Mouse (Mus musculus) MEL (cell line): ENCODE data around the gene Piezo1. TPM values are rescaled to one million over a fixed set of nuclear protein-coding genes. Genes with fewer than 3 reads are reported as not detected.

ENCODE experiments used
- DNase-seq: peaks from one replicate; pipeline ENCODE4 v3.0.0; 2011; ENCODE audit warnings: low read depth, low spot score
- H3K27ac ChIP-seq: 2 replicates; pipeline ENCODE4 v1.5.1; 2012; ENCODE audit warnings: low read depth, mild to moderate bottlenecking, control low read depth, low read length, moderate library complexity; ENCODE audit not compliant: control insufficient read depth
- H3K27me3 ChIP-seq, 2 experiments: fragments of 150-350 bp in 1 of 2; sonication (generic) in 1 of 2; 2 replicates each; pipeline ENCODE4 v1.6.1; 2012; ENCODE audit warnings: low read length in 2 of 2, mild to moderate bottlenecking in 2 of 2, improper control_type of control experiment in 1 of 2, moderate library complexity in 1 of 2; ENCODE audit not compliant: insufficient read depth in 2 of 2, control insufficient read depth in 1 of 2
- H3K36me3 ChIP-seq, 2 experiments: 2 replicates each; pipeline ENCODE4 v1.6.1; 2012 to 2014; ENCODE audit warnings: low read length in 2 of 2, improper control_type of control experiment in 1 of 2, inconsistent platforms in 1 of 2, mild to moderate bottlenecking in 1 of 2; ENCODE audit not compliant: insufficient read depth in 2 of 2, control insufficient read depth in 1 of 2
- H3K4me1 ChIP-seq, 2 experiments: fragments of 150-350 bp in 1 of 2; sonication (generic) in 1 of 2; 2 replicates each; pipeline ENCODE4 v1.6.1; 2012; ENCODE audit warnings: low read length in 2 of 2, improper control_type of control experiment in 1 of 2, mild to moderate bottlenecking in 1 of 2; ENCODE audit not compliant: insufficient read depth in 2 of 2, control insufficient read depth in 1 of 2
- H3K4me3 ChIP-seq, 2 experiments: fragments of 150-350 bp in 1 of 2; sonication (generic) in 1 of 2; 2 replicates each; pipeline ENCODE4 v1.5.1; 2012; ENCODE audit warnings: low read depth in 2 of 2, low read length in 2 of 2, mild to moderate bottlenecking in 2 of 2, moderate library complexity in 2 of 2, control low read depth in 1 of 2, improper control_type of control experiment in 1 of 2; ENCODE audit not compliant: control insufficient read depth in 1 of 2, insufficient read depth in 1 of 2
- H3K79me2 ChIP-seq: 2 replicates; pipeline ENCODE4 v1.6.1; 2012; ENCODE audit warnings: mild to moderate bottlenecking, low read length, moderate library complexity; ENCODE audit not compliant: control insufficient read depth, poor library complexity, insufficient read depth
- H3K9ac ChIP-seq: 2 replicates; pipeline ENCODE4 v1.6.1; 2012; ENCODE audit warnings: low read depth, mild to moderate bottlenecking, control low read depth, low read length, moderate library complexity; ENCODE audit not compliant: control insufficient read depth, poor library complexity, severe bottlenecking
- H3K9me3 ChIP-seq: fragments of 150-350 bp; sonication (generic); replicated peaks from 2 replicates; pipeline ENCODE4 v1.6.1; 2012; ENCODE audit warnings: mild to moderate bottlenecking, low read length, improper control_type of control experiment, moderate library complexity; ENCODE audit not compliant: insufficient read depth
- BHLHE40 ChIP-seq: IDR thresholded peaks from 2 replicates; pipeline ENCODE4 v1.6.1; 2012; ENCODE audit warnings: low read depth, mild to moderate bottlenecking, inconsistent platforms, low read length, improper control_type of control experiment, borderline replicate concordance
- CTCF ChIP-seq, 3 experiments: IDR thresholded peaks in 2 of 3; conservative IDR thresholded peaks in 1 of 3; 2 replicates each; pipeline ENCODE4 v1.5.1; 2011 to 2012; ENCODE audit warnings: low read length in 3 of 3, low read depth in 2 of 3, mild to moderate bottlenecking in 2 of 3, improper control_type of control experiment in 1 of 3, inconsistent platforms in 1 of 3, mixed read lengths in 1 of 3, moderate library complexity in 1 of 3; ENCODE audit not compliant: control insufficient read depth in 1 of 3, insufficient read depth in 1 of 3, poor library complexity in 1 of 3, severe bottlenecking in 1 of 3
- EP300 ChIP-seq, 2 experiments: IDR thresholded peaks; 2 replicates each; pipeline ENCODE4 v1.6.1; 2011; ENCODE audit warnings: improper control_type of control experiment in 2 of 2, low read length in 2 of 2, low read depth in 1 of 2, mild to moderate bottlenecking in 1 of 2
- MAX ChIP-seq: IDR thresholded peaks from 2 replicates; pipeline ENCODE4 v1.6.1; 2011; ENCODE audit warnings: low read length, improper control_type of control experiment
- MXI1 ChIP-seq: IDR thresholded peaks from 2 replicates; pipeline ENCODE4 v1.6.1; 2011; ENCODE audit warnings: mild to moderate bottlenecking, low read depth, low read length, improper control_type of control experiment
- NELFE ChIP-seq: IDR thresholded peaks from 2 replicates; pipeline ENCODE4 v1.6.1; 2011; ENCODE audit warnings: low read depth, low read length, improper control_type of control experiment
- POLR2A ChIP-seq, 2 experiments: IDR thresholded peaks; 2 replicates each; pipeline ENCODE4 v1.6.1; 2011 to 2012; ENCODE audit warnings: low read length in 2 of 2, mild to moderate bottlenecking in 2 of 2, control low read depth in 1 of 2, improper control_type of control experiment in 1 of 2, low read depth in 1 of 2, moderate library complexity in 1 of 2; ENCODE audit not compliant: control insufficient read depth in 1 of 2, insufficient read depth in 1 of 2, poor library complexity in 1 of 2
- RAD21 ChIP-seq: IDR thresholded peaks from 2 replicates; pipeline ENCODE4 v1.6.1; 2011; ENCODE audit warnings: mild to moderate bottlenecking, low read depth, low read length, improper control_type of control experiment
- SIN3A ChIP-seq: IDR thresholded peaks from 2 replicates; pipeline ENCODE4 v1.6.1; 2012; ENCODE audit warnings: low read length, improper control_type of control experiment, inconsistent platforms
- SMC3 ChIP-seq: IDR thresholded peaks from 2 replicates; pipeline ENCODE4 v1.6.1; 2011; ENCODE audit warnings: low read depth, low read length, improper control_type of control experiment
- UBTF ChIP-seq: IDR thresholded peaks from 2 replicates; pipeline ENCODE4 v1.6.1; 2012; ENCODE audit warnings: low read depth, mild to moderate bottlenecking, inconsistent platforms, low read length, improper control_type of control experiment, moderate library complexity, borderline replicate concordance; ENCODE audit not compliant: insufficient read depth
- ZMIZ1 ChIP-seq: IDR thresholded peaks from 2 replicates; pipeline ENCODE4 v1.6.1; 2012; ENCODE audit warnings: low read depth, mild to moderate bottlenecking, inconsistent platforms, low read length, improper control_type of control experiment, moderate library complexity
- ZNF384 ChIP-seq: IDR thresholded peaks from 2 replicates; pipeline ENCODE4 v1.6.1; 2012; ENCODE audit warnings: low read depth, mild to moderate bottlenecking, inconsistent platforms, low read length, improper control_type of control experiment
- polyA plus RNA-seq, 2 experiments: library from polyadenylated mRNA; stranded (reverse) in 1 of 2; unstranded in 1 of 2; fragments of >175 nt in 1 of 2; fragments of >200 nt in 1 of 2; gene quantifications; 2 replicates each; pipeline versions ENCODE4 v1.2.1 to v1.2.4; 2012; ENCODE audit warnings: low replicate concordance in 2 of 2, low read depth in 1 of 2; ENCODE audit not compliant: insufficient read length in 2 of 2, insufficient read depth in 1 of 2, missing spikeins in 1 of 2
- total RNA-seq: library from RNA; depleted of rRNA; stranded (reverse); fragments of 300-350 nt; gene quantifications from 2 replicates; pipeline ENCODE4 v1.2.3, GENCODE M21; 2012

The Piezo1 gene
- total and polyA plus RNA-seq, 3 experiments, result 35.1 to 223 (median 144) TPM

GRCm38 (mm10) chr8:122550995-122551264, 199 bp downstream of the Piezo1 start:
- peaks cover 64% of the 10 kb centered on the region for H3K79me2 ChIP-seq
- peak overlapping the region; percentile 77 for H3K27ac ChIP-seq
- H3K4me1 ChIP-seq, result peaks cover 0 to 31% of the 10 kb centered on the region in 2 experiments; a peak in 3 of 4 replicates
- DNase-seq, result no peak
- H3K36me3 ChIP-seq, result peaks cover 0 to 31% of the 10 kb centered on the region in 2 experiments; a peak in 2 of 4 replicates
- H3K9ac ChIP-seq, result peak overlapping the region; percentile 79
- peak overlapping the region; percentile 55 to 58; a peak in 3 of 4 replicates for H3K4me3 ChIP-seq
- no peaks in the 10 kb centered on the region for H3K9me3 ChIP-seq
- TF ChIP-seq RAD21 (no peak), ZMIZ1 (0 out of 2 replicates have a peak, but pooled peaks have one; percentile 32), ZNF384 (no peak), NELFE (peak; percentile 64), MXI1 (peak; percentile 78; the same call in 1 of the 2 replicates), SIN3A (0 out of 2 replicates have a peak, but pooled peaks have one; percentile 14), UBTF (no peak), SMC3 (no peak), MAX (0 out of 2 replicates have a peak, but pooled peaks have one; percentile 50), BHLHE40 (peak; percentile 76; the same call in 1 of the 2 replicates), CTCF (IDR thresholded peaks at IDR 0.05 in 2 of 3, conservative IDR thresholded peaks at IDR 0.05 in 1 of 3; ENCODE audit: control insufficient read depth in 1 of 3, insufficient read depth in 1 of 3, low read depth in 2 of 3, low read length in 3 of 3, poor library complexity in 1 of 3, severe bottlenecking in 1 of 3) (no peak), EP300 (IDR thresholded peaks at IDR 0.05; ENCODE audit: low read depth in 1 of 2, low read length in 2 of 2) (no peak)
- H3K27me3 ChIP-seq, result no peaks in the 10 kb centered on the region

GRCm38 (mm10) chr8:122550234-122550994, 715 bp downstream of the Piezo1 start:
- Histone ChIP-seq H3K4me1 (peaks cover 0 to 31% of the 10 kb centered on the region in 2 experiments; a peak in 3 of 4 replicates), H3K27me3 (no peaks in the 10 kb centered on the region), H3K9me3 (no peaks in the 10 kb centered on the region)
- TF ChIP-seq POLR2A (IDR thresholded peaks at IDR 0.05; ENCODE audit: control insufficient read depth in 1 of 2, insufficient read depth in 1 of 2, low read depth in 1 of 2, low read length in 2 of 2, poor library complexity in 1 of 2) (peak in 1 of 2 experiments; percentile 12; a peak in 1 of 4 replicates), SIN3A (no peak; the same call in 1 of the 2 replicates)
- TF ChIP-seq, all 39 proteins: peak for 1
- Histone ChIP-seq H3K27ac (peak overlapping the region; percentile 77), H3K9ac (peak overlapping the region; percentile 79), H3K36me3 (peaks cover 1 to 27% of the 10 kb centered on the region in 2 experiments; a peak in 2 of 4 replicates), H3K79me2 (peaks cover 67% of the 10 kb centered on the region), H3K4me3 (peak overlapping the region; percentile 55 to 58)
- peak; percentile 55 for DNase-seq
